Mouse (Mus musculus) spleen, adult 2 months (tissue): ENCODE results near the gene Sh3gl2. TPM values are rescaled to one million over a fixed set of nuclear protein-coding genes. Genes with fewer than 3 reads are reported as not detected.

Source experiments
- DNase-seq, 2 experiments: peaks; one replicate each; pipeline versions ENCODE4 v3.0.0 to v3.0.0-alpha.2; 2012 to 2021; ENCODE audit warnings: low spot score in 2 of 2, low read depth in 1 of 2
- H3K27ac ChIP-seq: fragments of 200-500 bp; 2 replicates; pipeline ENCODE4 v1.5.1; 2012; ENCODE audit warnings: low read length, inconsistent platforms; ENCODE audit not compliant: insufficient read depth
- H3K27me3 ChIP-seq: fragments of 200-500 bp; 2 replicates; pipeline ENCODE4 v1.6.1; 2012; ENCODE audit warnings: mild to moderate bottlenecking, moderate library complexity, low read length, inconsistent platforms; ENCODE audit not compliant: control insufficient read depth, insufficient read depth
- H3K36me3 ChIP-seq: fragments of 200-500 bp; 2 replicates; pipeline ENCODE4 v1.6.1; 2012; ENCODE audit warnings: mild to moderate bottlenecking, low read length, inconsistent platforms; ENCODE audit not compliant: control insufficient read depth, insufficient read depth
- H3K4me1 ChIP-seq: fragments of 200-500 bp; 2 replicates; pipeline ENCODE4 v1.6.1; 2011; ENCODE audit warnings: inconsistent platforms; ENCODE audit not compliant: control insufficient read depth, insufficient read depth, insufficient read length
- H3K4me3 ChIP-seq: fragments of 200-500 bp; 2 replicates; pipeline ENCODE4 v1.5.1; 2011; ENCODE audit warnings: mild to moderate bottlenecking, inconsistent platforms; ENCODE audit not compliant: insufficient read depth, insufficient read length; ENCODE audit errors: extremely low read depth
- CTCF ChIP-seq: fragments of 200-500 bp; IDR thresholded peaks from 2 replicates; pipeline ENCODE4 v1.5.1; 2011; ENCODE audit warnings: mild to moderate bottlenecking, inconsistent platforms; ENCODE audit not compliant: insufficient read depth, insufficient read length, insufficient replicate concordance; ENCODE audit errors: extremely low read depth
- POLR2A ChIP-seq: fragments of 200-500 bp; IDR thresholded peaks from 2 replicates; pipeline ENCODE4 v1.6.1; 2011; ENCODE audit warnings: low read depth, low read length, inconsistent platforms
- WGBS: fragments of 180-500 bp; shearing (Covaris S2); methylation state at CpG from one replicate; pipeline ENCODE4 v1.1.7; 2018; 5-methylcytosine and 5-hydroxymethylcytosine counted together
- polyA plus RNA-seq: library from polyadenylated mRNA; depleted of rRNA; stranded (reverse); fragments of >200 nt; gene quantifications from 2 replicates; pipeline ENCODE4 v1.2.3, GENCODE M21; 2012

Gene Sh3gl2
- polyA plus RNA-seq, 1 experiment, result 0.12 TPM

DNA sequence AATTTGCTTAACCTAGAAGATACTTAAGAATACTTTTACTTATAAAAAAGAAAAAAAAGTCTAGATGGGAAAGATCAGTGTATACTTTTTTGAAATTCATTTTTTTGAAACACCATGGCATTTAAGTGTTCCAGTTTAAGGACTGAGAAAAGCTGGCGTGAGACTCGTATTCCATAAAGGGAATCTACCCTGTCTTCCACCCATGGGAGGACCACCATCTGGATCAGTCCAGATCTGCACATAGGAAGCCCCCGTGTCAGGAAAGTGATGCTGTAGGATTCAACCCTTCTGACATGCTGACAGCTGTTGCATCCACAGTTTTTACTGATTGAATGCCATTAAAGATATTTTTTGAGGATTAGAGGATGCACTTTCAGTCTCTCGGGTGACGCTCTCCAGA lies 134.2 kb downstream of the Sh3gl2 start:
- Histone ChIP-seq H3K4me3 (no peak overlapping the region), H3K36me3 (no peaks in the 10 kb centered on the region), H3K27ac (no peak overlapping the region), H3K27me3 (no peaks in the 10 kb centered on the region), H3K4me1 (no peaks in the 10 kb centered on the region)
- 84% methylated on average over 5 of the region's 5 CpGs for whole genome bisulfite sequencing
- no peak for TF ChIP-seq POLR2A
- no peak for TF ChIP-seq CTCF
- DNase-seq, result no peak

DNA sequence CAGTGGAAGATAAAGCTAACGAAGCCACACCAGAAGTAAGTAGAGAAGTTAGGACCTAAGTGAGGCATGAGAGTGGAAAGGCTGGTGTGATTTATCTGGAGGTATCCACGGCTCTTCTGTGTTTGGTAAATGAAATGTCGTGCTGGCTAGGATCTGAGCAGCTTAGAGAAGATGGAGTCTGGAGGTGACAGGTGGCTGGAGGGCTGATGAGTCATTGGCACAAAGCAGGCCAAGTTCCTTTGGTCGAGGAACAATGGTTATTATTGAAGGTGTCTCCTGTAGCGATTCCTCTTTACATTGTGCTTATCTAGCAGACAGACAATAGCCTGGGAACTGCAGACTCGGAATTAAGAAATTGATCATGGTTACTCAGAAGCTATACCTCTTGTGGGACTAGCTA lies 135.8 kb downstream of the Sh3gl2 start:
- Histone ChIP-seq H3K27ac (no peak overlapping the region), H3K36me3 (no peaks in the 10 kb centered on the region), H3K4me3 (no peak overlapping the region), H3K4me1 (no peaks in the 10 kb centered on the region), H3K27me3 (no peaks in the 10 kb centered on the region)
- TF ChIP-seq POLR2A, result no peak
- no peak for TF ChIP-seq CTCF
- whole genome bisulfite sequencing, result 76% methylated on average over 6 of the region's 6 CpGs
- DNase-seq, result no peak

DNA sequence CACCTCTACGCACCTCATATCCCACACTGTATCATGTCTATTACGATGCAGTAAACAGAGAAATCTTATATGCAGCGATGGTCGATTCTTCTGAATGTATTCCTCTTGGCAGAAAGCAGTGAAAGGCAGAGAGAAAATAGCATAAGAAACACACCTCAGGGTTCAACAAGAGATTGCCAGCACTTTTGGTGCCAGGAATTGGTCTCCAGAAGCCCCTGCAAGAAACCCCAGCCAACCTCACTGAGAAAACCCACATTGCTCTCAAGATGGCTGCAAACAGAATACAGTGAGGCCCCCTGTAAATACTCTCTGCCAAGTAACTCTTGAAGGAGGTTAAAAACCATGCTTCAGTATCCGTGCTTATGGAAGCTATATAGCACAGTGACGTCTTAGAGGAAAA lies 141.0 kb downstream of the Sh3gl2 start:
- WGBS, result 93% methylated on average over 6 of the region's 6 CpGs
- H3K4me1 ChIP-seq, result no peaks in the 10 kb centered on the region
- no peaks in the 10 kb centered on the region for H3K27me3 ChIP-seq
- DNase-seq, result no peak
- H3K4me3 ChIP-seq, result no peak overlapping the region
- H3K27ac ChIP-seq, result no peak overlapping the region
- TF ChIP-seq POLR2A, result no peak
- TF ChIP-seq CTCF, result no peak
- H3K36me3 ChIP-seq, result no peaks in the 10 kb centered on the region

DNA sequence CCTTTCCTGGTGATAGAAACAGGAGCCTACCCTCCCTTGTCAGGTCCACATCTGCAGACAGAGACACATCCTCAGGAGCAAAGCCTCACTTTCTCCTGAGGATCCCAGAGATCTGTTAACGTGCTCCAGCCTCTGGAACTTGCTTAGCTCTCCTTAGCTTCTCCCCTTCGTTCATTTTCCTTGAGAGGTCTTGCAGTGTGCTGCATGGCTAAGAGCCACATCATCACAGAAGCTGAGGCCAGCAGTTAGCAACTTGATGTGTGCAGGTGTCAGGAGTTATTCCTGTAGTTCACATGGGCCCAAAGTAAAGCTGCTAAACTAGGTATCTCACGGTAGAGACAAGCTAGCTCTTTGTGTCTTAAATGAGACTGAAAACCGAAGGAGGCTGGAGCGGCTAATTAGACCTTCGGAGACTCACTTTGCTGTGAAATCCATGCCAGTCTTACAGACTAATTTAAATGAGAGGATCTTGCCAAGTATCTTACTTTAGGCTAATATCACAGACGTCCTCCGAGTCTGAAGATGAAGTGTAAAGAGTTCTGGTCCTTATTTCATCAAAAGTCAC lies 143.2 kb downstream of the Sh3gl2 start:
- 85% methylated on average over 8 of the region's 8 CpGs for WGBS
- Histone ChIP-seq H3K27ac (no peak overlapping the region), H3K4me1 (no peaks in the 10 kb centered on the region), H3K27me3 (no peaks in the 10 kb centered on the region), H3K36me3 (no peaks in the 10 kb centered on the region), H3K4me3 (no peak overlapping the region)
- no peak for DNase-seq
- TF ChIP-seq CTCF (no peak), POLR2A (no peak)

DNA sequence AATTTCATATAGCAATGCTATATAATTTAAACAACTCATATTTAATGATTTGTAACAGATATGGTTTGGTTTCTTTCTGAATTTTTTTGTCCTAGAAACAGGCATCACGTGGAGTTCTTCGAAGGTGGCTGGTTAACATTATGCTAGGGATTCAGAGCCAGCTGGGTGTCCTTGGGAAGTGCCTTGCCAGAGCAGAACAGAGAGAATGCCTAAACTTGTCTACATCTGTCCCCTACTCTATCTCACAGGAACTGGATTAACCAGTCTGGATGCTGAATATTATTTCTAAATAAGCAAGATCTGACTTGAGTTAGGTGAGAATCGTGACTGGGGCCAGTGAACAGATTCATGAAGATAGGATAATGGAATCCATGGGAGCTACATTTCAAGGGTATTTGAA lies 157.7 kb downstream of the Sh3gl2 start:
- H3K4me1 ChIP-seq, result no peaks in the 10 kb centered on the region
- no peaks in the 10 kb centered on the region for H3K36me3 ChIP-seq
- TF ChIP-seq CTCF, result no peak
- no peak for TF ChIP-seq POLR2A
- no peak for DNase-seq
- WGBS, result 89% methylated on average over 3 of the region's 3 CpGs
- no peak overlapping the region for H3K4me3 ChIP-seq
- H3K27ac ChIP-seq, result no peak overlapping the region
- H3K27me3 ChIP-seq, result no peaks in the 10 kb centered on the region

DNA sequence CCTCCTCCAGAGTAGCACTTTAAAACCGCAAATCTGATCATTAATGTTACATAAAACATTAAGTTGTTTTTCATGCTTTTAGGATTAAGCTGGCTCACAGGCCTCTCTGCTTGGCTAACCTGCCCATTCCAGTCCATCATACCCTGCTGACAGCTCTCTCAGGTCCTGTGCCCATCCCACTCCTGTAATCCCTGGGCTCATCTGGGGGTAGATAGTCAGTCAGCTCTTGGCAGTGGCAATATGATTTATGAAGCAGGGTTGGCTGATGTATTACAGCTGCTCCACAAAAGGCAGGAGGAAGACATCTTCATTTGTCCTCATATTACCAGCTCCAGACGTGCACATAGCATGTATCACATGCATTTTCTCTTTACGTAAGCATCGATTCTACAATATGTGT lies 158.3 kb downstream of the Sh3gl2 start:
- Histone ChIP-seq H3K36me3 (no peaks in the 10 kb centered on the region), H3K4me3 (no peak overlapping the region), H3K4me1 (no peaks in the 10 kb centered on the region), H3K27me3 (no peaks in the 10 kb centered on the region), H3K27ac (no peak overlapping the region)
- no peak for DNase-seq
- 90% methylated on average over 4 of the region's 4 CpGs for WGBS
- TF ChIP-seq POLR2A (no peak), CTCF (no peak)

DNA sequence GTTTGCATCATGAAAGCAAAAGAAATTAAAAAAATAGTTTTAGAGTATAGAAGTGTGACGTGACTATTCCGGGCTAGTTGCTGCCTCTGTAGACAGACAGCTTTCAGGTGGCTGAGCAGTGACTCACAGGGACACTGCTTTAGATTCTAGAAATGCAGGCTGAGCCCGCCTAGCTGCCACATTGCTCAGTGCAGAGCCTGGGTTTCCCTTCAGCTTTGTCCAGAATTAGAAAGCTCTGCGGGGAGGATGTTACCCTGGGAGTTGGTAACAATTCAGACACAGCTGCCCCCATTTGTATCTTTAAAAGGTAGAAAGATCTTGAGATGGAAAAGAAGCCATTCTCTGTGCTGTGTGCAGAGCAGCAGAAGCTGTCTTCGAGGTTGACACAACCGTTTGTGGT lies 166.1 kb downstream of the Sh3gl2 start:
- no peak overlapping the region for H3K27ac ChIP-seq
- 72% methylated on average over 6 of the region's 6 CpGs for WGBS
- H3K4me3 ChIP-seq, result no peak overlapping the region
- H3K4me1 ChIP-seq, result no peaks in the 10 kb centered on the region
- no peak for DNase-seq
- no peaks in the 10 kb centered on the region for H3K36me3 ChIP-seq
- no peaks in the 10 kb centered on the region for H3K27me3 ChIP-seq
- TF ChIP-seq POLR2A, result no peak
- TF ChIP-seq CTCF, result no peak

DNA sequence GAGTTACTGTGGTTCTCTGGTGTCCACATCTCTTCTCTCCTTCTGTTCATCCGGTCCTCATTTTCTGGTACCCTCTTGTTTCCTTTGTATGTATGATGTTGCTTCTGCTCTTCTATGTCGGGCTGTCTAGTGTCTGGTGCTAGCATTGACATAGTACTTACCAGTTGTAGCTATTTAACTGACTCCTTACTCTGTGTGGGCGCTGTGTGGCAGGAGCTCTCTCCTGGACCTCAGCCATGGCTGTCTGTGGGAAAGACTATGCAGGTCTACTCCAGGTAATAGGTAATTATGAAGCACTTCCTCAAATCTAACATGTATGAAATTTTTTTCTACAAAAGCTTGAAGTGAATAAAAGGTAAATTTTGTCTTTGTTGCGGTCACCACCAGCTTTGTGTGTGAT lies 169.9 kb downstream of the Sh3gl2 start:
- 81% methylated on average over 4 of the region's 4 CpGs for WGBS
- DNase-seq, result no peak

More for the DNA sequence above, 169.9 kb downstream of the Sh3gl2 start:
- no peak overlapping the region for H3K4me3 ChIP-seq
- H3K4me1 ChIP-seq, result no peaks in the 10 kb centered on the region
- no peak overlapping the region for H3K27ac ChIP-seq
- H3K36me3 ChIP-seq, result no peaks in the 10 kb centered on the region
- no peak for TF ChIP-seq POLR2A
- no peak for TF ChIP-seq CTCF
- no peaks in the 10 kb centered on the region for H3K27me3 ChIP-seq
